Mouse (Mus musculus): ENCODE results near the gene Kcnip4.

DNA sequence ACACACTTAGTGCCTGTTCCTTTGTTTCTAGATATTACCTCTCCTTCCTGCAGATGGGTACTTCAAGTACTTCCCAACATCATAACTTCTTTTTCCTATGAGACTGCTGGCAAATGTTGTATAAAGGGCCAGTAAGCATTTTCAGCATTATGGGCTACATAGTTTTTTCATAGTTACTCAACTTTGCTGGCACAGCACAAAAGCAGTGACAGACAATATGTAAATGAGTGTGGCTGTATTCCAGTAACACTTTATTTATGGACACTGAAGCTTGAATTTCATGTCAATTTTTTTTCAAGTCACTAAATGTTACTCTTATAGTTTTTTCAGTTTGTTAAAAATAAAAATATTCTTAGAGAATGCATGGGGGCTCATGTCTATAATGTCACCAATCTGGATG lies 105.0 kb downstream of the Kcnip4 start:
- no peak for TF ChIP-seq MAFK (IDR thresholded peaks at IDR 0.05; ENCODE audit: insufficient read depth, low read depth, low read length)
- TF ChIP-seq HCFC1 (IDR thresholded peaks at IDR 0.05; ENCODE audit: borderline replicate concordance, insufficient read depth, low read length): no peak
- no peak for TF ChIP-seq ZNF384 (IDR thresholded peaks at IDR 0.05; ENCODE audit: low read depth, low read length)
- TF ChIP-seq ZC3H11A (IDR thresholded peaks at IDR 0.05; ENCODE audit: borderline replicate concordance, low read depth, low read length): no peak

Data from ES-E14 (cell line).